Comparison of ENCODE assay signal across 8 mouse cellular contexts in genomic region chr1:191461811-191462491, GRCm38 (mm10). TPM values are rescaled to one million over a fixed set of nuclear protein-coding genes. Genes with fewer than 3 reads are reported as not detected.
DNase-seq lines count a peak whose midpoint lies in the region; ATAC-seq lines count a peak whose summit lies in the region.

No protein-coding gene starts in this region.

- no peaks in the 10 kb centered on the region for H3K36me3 ChIP-seq in embryonic facial prominence, embryonic 14.5 days (ENCODE audit: control insufficient read depth, insufficient read depth, low read length)
- no peaks in the 10 kb centered on the region for H3K36me3 ChIP-seq in midbrain, embryonic 14.5 days (ENCODE audit: control insufficient read depth, insufficient read depth, low read length)

- H3K9me3 ChIP-seq in embryonic facial prominence, embryonic 14.5 days (ENCODE audit: control insufficient read depth, low read length), result no peaks in the 10 kb centered on the region
- H3K9me3 ChIP-seq in midbrain, embryonic 14.5 days (ENCODE audit: control insufficient read depth, low read length), result no peaks in the 10 kb centered on the region

- intact Hi-C loops in heart, postnatal 14 days (cut with DNase I), result loop anchor here (5.0 kb wide), 2 partner anchors 65 to 445 kb away; partner anchors contain the start of gene Slc30a1

- H3K27me3 ChIP-seq in embryonic facial prominence, embryonic 14.5 days (replicated peaks; ENCODE audit: control insufficient read depth, insufficient read depth, low read length), result no peaks in the 10 kb centered on the region
- H3K27me3 ChIP-seq in midbrain, embryonic 14.5 days (ENCODE audit: control insufficient read depth, insufficient read depth, low read length), result no peaks in the 10 kb centered on the region

- WGBS in embryonic facial prominence, embryonic 14.5 days, result 9% methylated on average over 9 of the region's 9 CpGs
- 14% methylated on average over 9 of the region's 9 CpGs for WGBS in midbrain, embryonic 14.5 days

- peak; percentile 86 for ATAC-seq in embryonic facial prominence, embryonic 14.5 days (ENCODE audit: low read depth)
- ATAC-seq in midbrain, embryonic 14.5 days (ENCODE audit: low FRiP score, low TSS enrichment), result no peak; the same call in 1 of the 2 replicates
- ATAC-seq in monocyte, adult 5-6 weeks (replicated peaks; ENCODE audit: insufficient number of reproducible peaks, low FRiP score, low TSS enrichment, poor library complexity, severe bottlenecking), result no peak

- peak; percentile 21 for DNase-seq in ZHBTc4 (ENCODE audit: low read depth, low spot score)
- peak; percentile 71 for DNase-seq in embryonic facial prominence, embryonic 14.5 days (ENCODE audit: low spot score)
- DNase-seq in heart, postnatal 14 days, result peak; percentile 51 to 57
- DNase-seq in kidney, postnatal 25 days, result peak; percentile 57 to 81
- peak; percentile 54 for DNase-seq in midbrain, embryonic 14.5 days
- DNase-seq in spleen, adult 18-20 months, result no peak
- DNase-seq in urinary bladder, adult 18-20 months (ENCODE audit: low spot score in 2 of 2), result no peak

- H3K4me1 ChIP-seq in embryonic facial prominence, embryonic 14.5 days (ENCODE audit: control insufficient read depth, insufficient read depth, low read length), result peaks cover 3% of the 10 kb centered on the region; the same call in 1 of the 2 replicates
- H3K4me1 ChIP-seq in midbrain, embryonic 14.5 days (ENCODE audit: control insufficient read depth, insufficient read depth, low read length), result peaks cover 9% of the 10 kb centered on the region

- 0 out of 2 replicates have a peak overlapping the region, but pooled peaks have one; percentile 24 for H3K27ac ChIP-seq in embryonic facial prominence, embryonic 14.5 days (replicated peaks; ENCODE audit: low read depth, low read length)
- H3K27ac ChIP-seq in midbrain, embryonic 14.5 days (replicated peaks; ENCODE audit: low read depth, low read length), result no peak overlapping the region

- no peak overlapping the region for H3K4me3 ChIP-seq in embryonic facial prominence, embryonic 14.5 days (ENCODE audit: low read depth, low read length)
- H3K4me3 ChIP-seq in midbrain, embryonic 14.5 days (replicated peaks; ENCODE audit: low read depth, low read length), result no peak overlapping the region

- H3K4me2 ChIP-seq in embryonic facial prominence, embryonic 14.5 days (ENCODE audit: low read depth, low read length), result peak overlapping the region; percentile 31; the same call in 1 of the 2 replicates
- peak overlapping the region; percentile 16; the same call in 1 of the 2 replicates for H3K4me2 ChIP-seq in midbrain, embryonic 14.5 days (ENCODE audit: low read length)

- no peak overlapping the region for H3K9ac ChIP-seq in embryonic facial prominence, embryonic 14.5 days (ENCODE audit: low read depth, low read length)
- H3K9ac ChIP-seq in midbrain, embryonic 14.5 days (replicated peaks; ENCODE audit: low read length), result no peak overlapping the region

RNA-seq across cellular contexts. Expression of gene Ppp2r5a, which starts 58.9 kb away (rescaled TPM):
- polyA plus RNA-seq in embryonic facial prominence, embryonic 14.5 days (2014; fragmentation: Nextera tagmentation; extraction: Ambion mirVana), result 27.3 and 34.6 TPM in 2 replicates
- 100 to 1,000 TPM; 116 to 118 TPM for total RNA-seq in heart, postnatal 14 days (2021)
- polyA plus RNA-seq in midbrain, embryonic 14.5 days (2014; fragmentation: Nextera tagmentation; extraction: Ambion mirVana), result 8.5 TPM in 2 replicates
- total RNA-seq in monocyte, adult 5-6 weeks (2017), result 479 to 620 TPM (median 501 TPM) in 3 replicates

Comparison
In these comparisons a context has a peak if more than half of its experiments do, and no peak if none do; other contexts are left out.
1. DNase-seq: peak in ZHBTc4 (single experiment), embryonic facial prominence, embryonic 14.5 days (single experiment), heart, postnatal 14 days (2 of 2), kidney, postnatal 25 days (2 of 2) and midbrain, embryonic 14.5 days (single experiment); none in spleen, adult 18-20 months (0 of 2) and urinary bladder, adult 18-20 months (0 of 2).